Comparison of ENCODE assay signal across 14 mouse cellular contexts in genomic region chr7:133579491-133580295, GRCm38 (mm10). TPM values are rescaled to one million over a fixed set of nuclear protein-coding genes. Genes with fewer than 3 reads are reported as not detected.
A peak's percentile ranks its signal among the peaks of the same experiment; 100 is the strongest.
DNase-seq lines count a peak whose midpoint lies in the region; TF ChIP-seq lines count a peak whose summit lies in the region.
"Had no signal": no experiment of that assay in that cellular context is flagged by ENCODE, and none has a peak within 500 bp of the region (broad histone marks: within the 10 kb centered on the region; RNA-seq: fewer than 3 reads in every experiment).

No protein-coding gene starts in this region.

- no peaks in the 10 kb centered on the region for H3K27me3 ChIP-seq in ES-Bruce4 (ENCODE audit: control insufficient read depth, insufficient read depth, low read length, poor library complexity, severe bottlenecking)
- H3K27me3 ChIP-seq: embryonic facial prominence, embryonic 12.5 days; liver, embryonic 12.5 days had no signal

- TF ChIP-seq CTCF in ES-Bruce4 (IDR thresholded peaks at IDR 0.05; ENCODE audit: low read depth, low read length): peak; percentile 10

- H3K9ac ChIP-seq in ES-Bruce4 (ENCODE audit: low read depth, poor library complexity, severe bottlenecking): no peak overlapping the region
- H3K9ac ChIP-seq: embryonic facial prominence, embryonic 12.5 days; liver, embryonic 12.5 days had no signal

- TF ChIP-seq EP300 in ES-Bruce4 (IDR thresholded peaks at IDR 0.05; ENCODE audit: insufficient read depth, low read depth, low read length): no peak

- DNase-seq in embryo, embryonic 10.5 days (ENCODE audit: low spot score): peak; percentile 17
- DNase-seq in embryo, embryonic 9.5 days (ENCODE audit: extremely low spot score): no peak
- peak; percentile 6 to 15 for DNase-seq in frontal cortex, postnatal 25 days (ENCODE audit: low spot score in 2 of 2)
- peak; percentile 15 for DNase-seq in retina, postnatal 1 day
- no peak for DNase-seq in testis, postnatal 10 days (ENCODE audit: low spot score)
- no peak for DNase-seq in thymus, postnatal 36 days
- no peak for DNase-seq in ovary, postnatal 10 days (ENCODE audit: low spot score)

- no peak overlapping the region for H3K27ac ChIP-seq in ES-Bruce4 (ENCODE audit: insufficient read depth, low read length)
- H3K27ac ChIP-seq: embryonic facial prominence, embryonic 12.5 days; liver, embryonic 12.5 days had no signal

- H3K9me3 ChIP-seq in ES-Bruce4 (replicated peaks; ENCODE audit: control insufficient read depth, insufficient read depth, low read length, poor library complexity, severe bottlenecking): no peaks in the 10 kb centered on the region
- H3K9me3 ChIP-seq: embryonic facial prominence, embryonic 12.5 days; liver, embryonic 12.5 days; megakaryocyte, embryonic 14.5 days had no signal

- H3K4me1 ChIP-seq in ES-Bruce4 (ENCODE audit: control insufficient read depth, insufficient read depth, low read length): peaks cover 2% of the 10 kb centered on the region
- H3K4me1 ChIP-seq: embryonic facial prominence, embryonic 12.5 days; liver, embryonic 12.5 days; megakaryocyte, embryonic 14.5 days had no signal

- H3K36me3 ChIP-seq in ES-Bruce4 (ENCODE audit: control insufficient read depth, insufficient read depth, low read length, poor library complexity, severe bottlenecking): no peaks in the 10 kb centered on the region
- H3K36me3 ChIP-seq: embryonic facial prominence, embryonic 12.5 days; liver, embryonic 12.5 days had no signal

- no peak for TF ChIP-seq POLR2A in ES-Bruce4 (IDR thresholded peaks at IDR 0.05; ENCODE audit: insufficient read depth, low read length)

- H3K4me3 ChIP-seq in ES-Bruce4 (ENCODE audit: low read depth, low read length): no peak overlapping the region
- H3K4me3 ChIP-seq: embryonic facial prominence, embryonic 12.5 days; liver, embryonic 12.5 days; megakaryocyte, embryonic 14.5 days had no signal

RNA-seq across cellular contexts. Expression of gene Tex36, which starts 22.3 kb away (rescaled TPM):
- polyA plus RNA-seq in ES-Bruce4 (2011; ENCODE audit: insufficient read depth, insufficient read length, low read depth, missing spikeins): not detected in 2 replicates
- polyA plus RNA-seq: embryonic facial prominence, embryonic 12.5 days; kidney, embryonic 14.5 days; liver, embryonic 12.5 days; neural tube, embryonic 14.5 days; stomach, embryonic 14.5 days had no signal

RNA-seq across cellular contexts. Expression of gene Edrf1, which starts 57.6 kb away (rescaled TPM):
- polyA plus RNA-seq in ES-Bruce4 (2011; ENCODE audit: insufficient read depth, insufficient read length, low read depth, missing spikeins): 26.1 and 28.9 TPM in 2 replicates

Comparison
In these comparisons a context has a peak if more than half of its experiments do, and no peak if none do; other contexts are left out.
1. DNase-seq: peak in embryo, embryonic 10.5 days (single experiment), frontal cortex, postnatal 25 days (2 of 2) and retina, postnatal 1 day (single experiment); none in embryo, embryonic 9.5 days (single experiment), testis, postnatal 10 days (single experiment), thymus, postnatal 36 days (0 of 2) and ovary, postnatal 10 days (single experiment).